Comparison of ENCODE assay signal across 9 mouse cellular contexts in the genomic region with DNA sequence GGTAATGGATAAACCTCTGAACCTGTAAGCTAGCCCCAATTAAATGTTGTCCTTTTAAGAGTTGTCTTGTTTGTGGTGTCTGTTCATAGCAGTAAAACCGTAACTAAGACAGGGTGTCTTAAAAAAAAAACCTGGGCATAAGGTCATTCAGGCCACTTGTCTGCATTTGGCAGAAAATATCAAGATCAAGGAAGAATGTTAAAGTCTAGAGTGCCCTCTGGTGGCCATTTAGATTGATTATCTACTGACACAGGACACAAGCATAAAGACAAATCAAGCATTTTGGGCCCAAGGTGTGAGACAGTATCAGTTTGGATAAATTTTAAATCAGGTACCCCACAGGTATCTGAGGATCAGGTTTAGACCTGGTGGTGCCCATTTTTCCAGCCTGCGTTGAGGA. TPM values are rescaled to one million over a fixed set of nuclear protein-coding genes. Genes with fewer than 3 reads are reported as not detected.
DNase-seq lines count a peak whose midpoint lies in the region; ATAC-seq and TF ChIP-seq lines count a peak whose summit lies in the region.
"Had no signal": no experiment of that assay in that cellular context is flagged by ENCODE, and none has a peak within 500 bp of the region (broad histone marks: within the 10 kb centered on the region; RNA-seq: fewer than 3 reads in every experiment).

No protein-coding gene starts in this region.

- ATAC-seq in liver, postnatal 0 days = no peak

- H3K4me1 ChIP-seq in liver, postnatal 0 days (ENCODE audit: insufficient read depth) = no peaks in the 10 kb centered on the region
- H3K4me1 ChIP-seq: limb, embryonic 13.5 days had no signal

- no peak for TF ChIP-seq EP300 in liver, postnatal 0 days (IDR thresholded peaks at IDR 0.05; ENCODE audit: low read depth)

- peak; percentile 41 to 68 for DNase-seq in cerebellum, postnatal 10 days
- no peak for DNase-seq in cerebellum, postnatal 4 days (ENCODE audit: low spot score in 2 of 2)
- DNase-seq in liver, postnatal 0 days = no peak
- DNase-seq in liver = no peak
- peak; percentile 58 for DNase-seq in embryo, embryonic 11 days
- DNase-seq in retina, embryonic 14.5 days (ENCODE audit: low spot score) = peak; percentile 79
- DNase-seq in left cerebral cortex, adult 8-10 months (ENCODE audit: low spot score in 2 of 2) = no peak
- no peak for DNase-seq in right cerebral cortex, adult 2 months (ENCODE audit: low spot score in 2 of 2)

- no peaks in the 10 kb centered on the region for H3K27me3 ChIP-seq in liver, postnatal 0 days (ENCODE audit: insufficient read depth, low read length)
- H3K27me3 ChIP-seq: limb, embryonic 13.5 days had no signal

- H3K4me2 ChIP-seq in liver, postnatal 0 days (ENCODE audit: low read depth, low read length) = no peak overlapping the region
- H3K4me2 ChIP-seq: limb, embryonic 13.5 days had no signal

- WGBS in liver, postnatal 0 days (ENCODE audit: insufficient replicate concordance) = 53% methylated on average over 2 of the region's 2 CpGs

- H3K4me3 ChIP-seq in liver, postnatal 0 days (ENCODE audit: low read depth, low read length) = no peak overlapping the region
- H3K4me3 ChIP-seq: limb, embryonic 13.5 days had no signal

- H3K36me3 ChIP-seq in liver, postnatal 0 days (replicated peaks; ENCODE audit: insufficient read depth, low read length) = no peaks in the 10 kb centered on the region
- H3K36me3 ChIP-seq: limb, embryonic 13.5 days had no signal

- peak; percentile 53 for TF ChIP-seq CTCF in liver, postnatal 0 days (IDR thresholded peaks at IDR 0.05; ENCODE audit: low read depth)

- no peak overlapping the region for H3K27ac ChIP-seq in liver, postnatal 0 days (ENCODE audit: low read depth)
- H3K27ac ChIP-seq: limb, embryonic 13.5 days had no signal

- no peaks in the 10 kb centered on the region for H3K9me3 ChIP-seq in liver, postnatal 0 days (ENCODE audit: low read length)
- H3K9me3 ChIP-seq: limb, embryonic 13.5 days had no signal

- no peak overlapping the region for H3K9ac ChIP-seq in liver, postnatal 0 days (replicated peaks)
- H3K9ac ChIP-seq: limb, embryonic 13.5 days had no signal

RNA-seq across cellular contexts. Expression of gene D3Ertd254e, which starts 13.3 kb away (rescaled TPM):
- 0.71 and 0.87 TPM in 2 replicates for polyA plus RNA-seq in liver, postnatal 0 days (2015; fragmentation: Nextera tagmentation; extraction: Ambion mirVana)
- total RNA-seq in left cerebral cortex, adult 8-10 months (2022) = 10 to 100 TPM; 17.1 to 22.3 (median 19.1) TPM

Comparison
In these comparisons a context has a peak if more than half of its experiments do, and no peak if none do; other contexts are left out.
1. DNase-seq: peak in cerebellum, postnatal 10 days (2 of 2), embryo, embryonic 11 days (single experiment) and retina, embryonic 14.5 days (single experiment); none in cerebellum, postnatal 4 days (0 of 2), liver, postnatal 0 days (single experiment), liver (single experiment), left cerebral cortex, adult 8-10 months (0 of 2) and right cerebral cortex, adult 2 months (0 of 2).